Mouse (Mus musculus) liver, embryonic 14.5 days (tissue): ENCODE results near the gene Eif3f.

Source experiments
- CTCF ChIP-seq: IDR thresholded peaks from 2 replicates; pipeline ENCODE4 v1.5.1; 2016; ENCODE audit warnings: antibody characterized with exemption, low read depth, control low read depth
- EP300 ChIP-seq: IDR thresholded peaks from 2 replicates; pipeline ENCODE4 v1.6.1; 2016; ENCODE audit warnings: antibody characterized with exemption, low read depth

- TF ChIP-seq CTCF, result no peak
- no peak for TF ChIP-seq EP300
These were observed 30.2 kb upstream of the Eif3f start for GRCm38 (mm10) chr7:108903969-108904368.
